Mouse (Mus musculus) left cerebral cortex, postnatal 10 days (tissue): Measurements from ENCODE around the gene Cyp2t4. TPM values are rescaled to one million over a fixed set of nuclear protein-coding genes. Genes with fewer than 3 reads are reported as not detected.

Source experiments
- DNase-seq, 2 experiments: peaks; one replicate each; pipeline ENCODE4 v3.0.0; 2021 to 2022; ENCODE audit warnings: low spot score in 2 of 2, mixed read lengths in 1 of 2; ENCODE audit errors: extremely low spot score in 1 of 2
- intact Hi-C: fragments of 180-260 bp; cut with DNase I; formaldehyde crosslinking; loops from one replicate; pipeline ENCODE4 v1.15.1; 2025
- total RNA-seq, 2 experiments: library from RNA; stranded (reverse); gene quantifications; 2 replicates each; pipeline ENCODE4 v1.2.3; 2021

Gene Cyp2t4
- total RNA-seq: not detected

GRCm38 (mm10) chr7:27153205-27153764, at the start of gene Cyp2t4:
Cyp2t4 (plus strand) TSS chr7:27153714.
- peak in 1 of 2 experiments; percentile 80 for DNase-seq
- intact Hi-C loops: no loop called here

- no peak for DNase-seq
- intact Hi-C loops: no loop called here
These were observed 48.6 kb upstream of the Cyp2t4 start for GRCm38 (mm10) chr7:27104882-27105281.

GRCm38 (mm10) chr7:27110327-27110726, 43.2 kb upstream of the Cyp2t4 start:
- no peak for DNase-seq
- intact Hi-C loops: no loop called here

- DNase-seq: no peak
These were observed 42.5 kb upstream of the Cyp2t4 start for GRCm38 (mm10) chr7:27111038-27111437.

GRCm38 (mm10) chr7:27111987-27112386, 41.5 kb upstream of the Cyp2t4 start:
- no peak for DNase-seq
- intact Hi-C loops: no loop called here

More at GRCm38 (mm10) chr7:27111038-27111437, 42.5 kb upstream of the Cyp2t4 start:
- intact Hi-C loops: no loop called here

- intact Hi-C loops: no loop called here
- no peak for DNase-seq
These were observed 35.4 kb upstream of the Cyp2t4 start for GRCm38 (mm10) chr7:27118033-27118511.

GRCm38 (mm10) chr7:27119676-27120075, 33.8 kb upstream of the Cyp2t4 start, which contains the start of gene Cyp2f2:
Cyp2f2 (plus strand) TSS chr7:27119909.
- intact Hi-C loops: no loop called here
- DNase-seq: no peak

GRCm38 (mm10) chr7:27124305-27124832, 29.1 kb upstream of the Cyp2t4 start:
- intact Hi-C loops: no loop called here
- no peak for DNase-seq

GRCm38 (mm10) chr7:27124969-27125368, 28.5 kb upstream of the Cyp2t4 start:
- intact Hi-C loops: no loop called here
- DNase-seq: no peak

GRCm38 (mm10) chr7:27128162-27128561, 25.4 kb upstream of the Cyp2t4 start:
- intact Hi-C loops: no loop called here
- DNase-seq: peak; percentile 13 to 51

- intact Hi-C loops: no loop called here
These were observed 24.6 kb upstream of the Cyp2t4 start for GRCm38 (mm10) chr7:27128946-27129345.

GRCm38 (mm10) chr7:27129811-27130210, 23.7 kb upstream of the Cyp2t4 start:
- intact Hi-C loops: loop anchor here (10.0 kb wide), 1 partner anchor 345 kb away; no protein-coding TSS in a partner anchor
- no peak for DNase-seq

More at GRCm38 (mm10) chr7:27128946-27129345, 24.6 kb upstream of the Cyp2t4 start:
- no peak for DNase-seq

GRCm38 (mm10) chr7:27130521-27131370, 22.8 kb upstream of the Cyp2t4 start:
- no peak for DNase-seq
- intact Hi-C loops: loop anchor here (10.0 kb wide), 1 partner anchor 346 kb away; no protein-coding TSS in a partner anchor

- no peak for DNase-seq
- intact Hi-C loops: loop anchor here (10.0 kb wide), 1 partner anchor 347 kb away; no protein-coding TSS in a partner anchor
These were observed 22.1 kb upstream of the Cyp2t4 start for GRCm38 (mm10) chr7:27131387-27131786.

- intact Hi-C loops: loop anchor here (10.0 kb wide), 1 partner anchor 348 kb away; no protein-coding TSS in a partner anchor
- DNase-seq: peak; percentile 28 to 69
These were observed 20.9 kb upstream of the Cyp2t4 start for GRCm38 (mm10) chr7:27132588-27132987.

GRCm38 (mm10) chr7:27133156-27133555, 20.4 kb upstream of the Cyp2t4 start:
- intact Hi-C loops: loop anchor here (10.0 kb wide), 1 partner anchor 348 kb away; no protein-coding TSS in a partner anchor

GRCm38 (mm10) chr7:27133757-27134156, 19.8 kb upstream of the Cyp2t4 start:
- no peak for DNase-seq
- intact Hi-C loops: loop anchor here (10.0 kb wide), 1 partner anchor 349 kb away; no protein-coding TSS in a partner anchor

More at GRCm38 (mm10) chr7:27133156-27133555, 20.4 kb upstream of the Cyp2t4 start:
- DNase-seq: peak in 1 of 2 experiments; percentile 65

GRCm38 (mm10) chr7:27136410-27136996, 17.0 kb upstream of the Cyp2t4 start:
- no peak for DNase-seq
- intact Hi-C loops: loop anchor here (10.0 kb wide), 1 partner anchor 352 kb away; no protein-coding TSS in a partner anchor

GRCm38 (mm10) chr7:27156005-27156404, 2.5 kb downstream of the Cyp2t4 start:
- intact Hi-C loops: no loop called here
- DNase-seq: no peak
